Mouse (Mus musculus) ES-Bruce4 (cell line): ENCODE results near the gene Fbxl17.

ENCODE experiments used
- CTCF ChIP-seq: IDR thresholded peaks from one replicate; pipeline ENCODE4 v1.8.1; 2011; ENCODE audit warnings: low read depth, low read length
- POLR2A ChIP-seq: IDR thresholded peaks from one replicate; pipeline ENCODE4 v1.8.1; 2011; ENCODE audit warnings: low read length; ENCODE audit not compliant: insufficient read depth

DNA sequence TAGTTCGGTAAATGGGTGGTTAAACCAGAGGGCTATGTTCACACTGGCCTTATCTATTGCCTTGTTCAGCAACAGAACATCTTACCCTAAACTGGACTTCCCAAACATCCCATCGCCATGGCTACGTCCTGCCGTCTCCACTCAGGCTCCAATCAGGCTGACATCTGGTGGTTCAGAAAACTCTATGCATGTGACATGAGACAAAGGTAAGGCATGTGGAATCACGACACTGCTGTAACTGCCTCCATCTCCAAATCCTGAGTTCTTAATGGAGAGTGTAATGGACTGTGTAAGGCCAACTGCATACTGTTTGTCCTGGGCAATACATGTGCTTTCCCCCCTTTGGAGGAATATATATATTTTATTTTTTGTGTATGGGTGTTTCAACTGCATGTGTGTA is 382.7 kb downstream of the Fbxl17 start:
- no peak for TF ChIP-seq CTCF
- no peak for TF ChIP-seq POLR2A
